ENCODE assay signal across 7 mouse cellular contexts in genomic region chr15:78876991-78877809, GRCm38 (mm10). TPM values are rescaled to one million over a fixed set of nuclear protein-coding genes. Genes with fewer than 3 reads are reported as not detected.
A peak's percentile ranks its signal among the peaks of the same experiment; 100 is the strongest.
DNase-seq lines count a peak whose midpoint lies in the region; ATAC-seq lines count a peak whose summit lies in the region.

Gene Gga1, plus strand, starts transcription at chr15:78877190.

- peak within 1 kb of the TSS; percentile 100 for H3K27ac ChIP-seq in intestine, embryonic 15.5 days
- H3K27ac ChIP-seq in midbrain, embryonic 10.5 days (replicated peaks), result peak within 1 kb of the TSS; percentile 96

- peaks cover 11% of the 10 kb centered on the region for H3K36me3 ChIP-seq in intestine, embryonic 15.5 days
- H3K36me3 ChIP-seq in midbrain, embryonic 10.5 days, result peaks cover 24% of the 10 kb centered on the region

- H3K4me3 ChIP-seq in intestine, embryonic 15.5 days (replicated peaks), result peak within 1 kb of the TSS; percentile 74
- H3K4me3 ChIP-seq in midbrain, embryonic 10.5 days, result peak within 1 kb of the TSS; percentile 60

- peak within 1 kb of the TSS; percentile 67 for H3K4me2 ChIP-seq in intestine, embryonic 15.5 days (replicated peaks)

- WGBS in intestine, embryonic 15.5 days, result under 1% methylated on average over 83 of the region's 95 CpGs
- WGBS in midbrain, embryonic 10.5 days, result under 1% methylated on average over 90 of the region's 95 CpGs

- no peaks in the 10 kb centered on the region for H3K9me3 ChIP-seq in intestine, embryonic 15.5 days
- H3K9me3 ChIP-seq in midbrain, embryonic 10.5 days (replicated peaks), result no peaks in the 10 kb centered on the region

- ATAC-seq in intestine, embryonic 15.5 days, result peak; percentile 92

- intact Hi-C loops in gastrocnemius, postnatal 36 days (cut with DNase I), result no loop called here
- intact Hi-C loops in left cerebral cortex, postnatal 25 days (cut with DNase I), result loop anchor here (1.0 kb wide), 1 partner anchor 35 kb away; no protein-coding TSS in a partner anchor

- H3K27me3 ChIP-seq in intestine, embryonic 15.5 days (replicated peaks), result no peaks in the 10 kb centered on the region
- H3K27me3 ChIP-seq in midbrain, embryonic 10.5 days (ENCODE audit: low read depth, poor library complexity, severe bottlenecking), result no peaks in the 10 kb centered on the region

- peak within 1 kb of the TSS; percentile 79 for H3K9ac ChIP-seq in intestine, embryonic 15.5 days

- H3K4me1 ChIP-seq in intestine, embryonic 15.5 days (replicated peaks), result peaks cover 29% of the 10 kb centered on the region
- H3K4me1 ChIP-seq in midbrain, embryonic 10.5 days, result peaks cover 58% of the 10 kb centered on the region

- peak; percentile 95 for DNase-seq in adrenal gland, adult 2 months
- peak; percentile 95 for DNase-seq in embryo, embryonic 11.5 days (ENCODE audit: low read depth, low spot score)
- DNase-seq in gastrocnemius, postnatal 36 days, result peak; percentile 86 to 95
- peak; percentile 97 to 98 for DNase-seq in left cerebral cortex, postnatal 25 days (ENCODE audit: low spot score in 2 of 2)
- peak; percentile 96 for DNase-seq in midbrain, embryonic 10.5 days (ENCODE audit: low spot score)
- peak; percentile 90 for DNase-seq in right cerebral cortex, postnatal 4 days

RNA-seq across cellular contexts. Expression of gene Gga1, which starts in this region (rescaled TPM):
- total RNA-seq in adrenal gland, adult 2 months (2021), result 10 to 100 TPM; 51.9 to 56.2 TPM
- 138 and 147 TPM in 2 replicates for polyA plus RNA-seq in adrenal gland, adult 2 months (2012; rRNA removed)
- total RNA-seq in gastrocnemius, postnatal 36 days (2021), result 10 to 100 TPM; 34.1 to 34.9 TPM
- polyA plus RNA-seq in intestine, embryonic 15.5 days (2015; fragmentation: Nextera tagmentation; extraction: Ambion mirVana), result 47.6 and 51.7 TPM in 2 replicates
- total RNA-seq in left cerebral cortex, postnatal 25 days (2021), result 10 to 100 TPM; 58.0 to 61.2 TPM
- 47.1 and 52.8 TPM in 2 replicates for polyA plus RNA-seq in midbrain, embryonic 10.5 days (2016; fragmentation: Nextera tagmentation; extraction: Ambion mirVana)

Comparison
In these comparisons a context has a peak if more than half of its experiments do, and no peak if none do; other contexts are left out.
1. Peak in every context shown above with its lines: DNase-seq, ATAC-seq, H3K4me3 ChIP-seq and H3K27ac ChIP-seq.